Mouse (Mus musculus) thymus, adult 2 months (tissue): ENCODE measurements around the gene Rhoc. TPM values are rescaled to one million over a fixed set of nuclear protein-coding genes. Genes with fewer than 3 reads are reported as not detected.

Experiments
- DNase-seq: peaks from one replicate; pipeline ENCODE4 v3.0.0; 2021
- H3K27ac ChIP-seq: fragments of 200-500 bp; 2 replicates; pipeline ENCODE4 v1.5.1; 2012; ENCODE audit warnings: low read length, control low read depth; ENCODE audit not compliant: control insufficient read depth, insufficient read depth
- H3K27me3 ChIP-seq: fragments of 200-500 bp; 2 replicates; pipeline ENCODE4 v1.6.1; 2012; ENCODE audit warnings: mild to moderate bottlenecking, low read length, moderate library complexity, mixed read lengths; ENCODE audit not compliant: control insufficient read depth, insufficient read depth
- H3K36me3 ChIP-seq: fragments of 200-500 bp; 2 replicates; pipeline ENCODE4 v1.6.1; 2012; ENCODE audit warnings: mild to moderate bottlenecking, low read length, moderate library complexity; ENCODE audit not compliant: control insufficient read depth, insufficient read depth
- H3K4me1 ChIP-seq: fragments of 200-500 bp; replicated peaks from 2 replicates; pipeline ENCODE4 v1.6.1; 2012; ENCODE audit warnings: low read length; ENCODE audit not compliant: control insufficient read depth, insufficient read depth
- H3K4me3 ChIP-seq: fragments of 200-500 bp; 2 replicates; pipeline ENCODE4 v1.5.1; 2012; ENCODE audit warnings: mild to moderate bottlenecking, low read length, control low read depth, moderate library complexity; ENCODE audit not compliant: control insufficient read depth, insufficient read depth
- CTCF ChIP-seq: fragments of 200-500 bp; IDR thresholded peaks from 2 replicates; pipeline ENCODE4 v1.5.1; 2012; ENCODE audit warnings: mild to moderate bottlenecking, control low read depth, low read length, moderate library complexity, borderline replicate concordance; ENCODE audit not compliant: control insufficient read depth, poor library complexity, insufficient read depth; ENCODE audit errors: extremely low read depth
- POLR2A ChIP-seq: fragments of 200-500 bp; IDR thresholded peaks from 2 replicates; pipeline ENCODE4 v1.6.1; 2012; ENCODE audit warnings: mild to moderate bottlenecking, low read length, control low read depth, moderate library complexity; ENCODE audit not compliant: control insufficient read depth, poor library complexity, insufficient read depth; ENCODE audit errors: extremely low read depth
- WGBS: fragments of 180-500 bp; shearing (Covaris S2); methylation state at CpG from one replicate; pipeline ENCODE4 v1.1.7; 2018; 5-methylcytosine and 5-hydroxymethylcytosine counted together
- polyA plus RNA-seq: library from polyadenylated mRNA; depleted of rRNA; stranded (reverse); fragments of >200 nt; gene quantifications from 2 replicates; pipeline ENCODE4 v1.2.3, GENCODE M21; 2012

Rhoc gene
- polyA plus RNA-seq, 1 experiment: 23.5 TPM

- WGBS: 74% methylated on average over 4 of the region's 4 CpGs
- no peak overlapping the region for H3K4me3 ChIP-seq
- H3K27me3 ChIP-seq: peaks cover 6% of the 10 kb centered on the region; the same call in 1 of the 2 replicates
- H3K4me1 ChIP-seq: peaks cover 6% of the 10 kb centered on the region
- H3K36me3 ChIP-seq: peaks cover 7% of the 10 kb centered on the region
- no peak for DNase-seq
- TF ChIP-seq POLR2A (no peak), CTCF (no peak)
- no peak overlapping the region for H3K27ac ChIP-seq
Measured at GRCm38 (mm10) chr3:104791017-104791416, 2.8 kb downstream of the Rhoc start.

- no peak overlapping the region for H3K4me3 ChIP-seq
- peaks cover 6% of the 10 kb centered on the region; the same call in 1 of the 2 replicates for H3K27me3 ChIP-seq
- TF ChIP-seq CTCF: no peak
- TF ChIP-seq POLR2A: no peak
- peaks cover 13% of the 10 kb centered on the region for H3K36me3 ChIP-seq
- DNase-seq: no peak
- no peak overlapping the region for H3K27ac ChIP-seq
- H3K4me1 ChIP-seq: peaks cover 6% of the 10 kb centered on the region
- 95% methylated on average over 8 of the region's 8 CpGs for WGBS
Measured at GRCm38 (mm10) chr3:104791671-104792070, 3.5 kb downstream of the Rhoc start.

GRCm38 (mm10) chr3:104792360-104793270 lies 4.4 kb downstream of the Rhoc start:
- no peak overlapping the region for H3K4me3 ChIP-seq
- TF ChIP-seq POLR2A (no peak), CTCF (no peak)
- H3K36me3 ChIP-seq: peaks cover 13% of the 10 kb centered on the region
- 91% methylated on average over 15 of the region's 15 CpGs for WGBS
- H3K27me3 ChIP-seq: peaks cover 6% of the 10 kb centered on the region; the same call in 1 of the 2 replicates
- peaks cover 6% of the 10 kb centered on the region for H3K4me1 ChIP-seq
- DNase-seq: no peak
- no peak overlapping the region for H3K27ac ChIP-seq

- no peak for DNase-seq
- peaks cover 3% of the 10 kb centered on the region for H3K4me1 ChIP-seq
- no peak for TF ChIP-seq POLR2A
- TF ChIP-seq CTCF: no peak
- H3K27me3 ChIP-seq: peaks cover 3% of the 10 kb centered on the region; the same call in 1 of the 2 replicates
- H3K27ac ChIP-seq: no peak overlapping the region
- 88% methylated on average over 20 of the region's 20 CpGs for WGBS
- no peak overlapping the region for H3K4me3 ChIP-seq
- H3K36me3 ChIP-seq: peaks cover 15% of the 10 kb centered on the region
Measured at GRCm38 (mm10) chr3:104793871-104794828, 6.0 kb downstream of the Rhoc start.

GRCm38 (mm10) chr3:104794953-104795470 lies 6.8 kb downstream of the Rhoc start:
- Histone ChIP-seq H3K4me3 (no peak overlapping the region), H3K36me3 (peaks cover 23% of the 10 kb centered on the region), H3K27me3 (no peaks in the 10 kb centered on the region), H3K4me1 (no peaks in the 10 kb centered on the region), H3K27ac (no peak overlapping the region)
- 94% methylated on average over 12 of the region's 12 CpGs for WGBS
- TF ChIP-seq POLR2A: no peak
- TF ChIP-seq CTCF: no peak
- no peak for DNase-seq
